Mouse (Mus musculus) liver, adult (tissue): ENCODE measurements around the gene Wdr46.

ENCODE experiments used
- GATA4 ChIP-seq: IDR thresholded peaks from 2 replicates; pipeline ENCODE4 v1.6.1; 2014; ENCODE audit warnings: mild to moderate bottlenecking, low read length; ENCODE audit not compliant: insufficient replicate concordance

The Wdr46 gene

DNA sequence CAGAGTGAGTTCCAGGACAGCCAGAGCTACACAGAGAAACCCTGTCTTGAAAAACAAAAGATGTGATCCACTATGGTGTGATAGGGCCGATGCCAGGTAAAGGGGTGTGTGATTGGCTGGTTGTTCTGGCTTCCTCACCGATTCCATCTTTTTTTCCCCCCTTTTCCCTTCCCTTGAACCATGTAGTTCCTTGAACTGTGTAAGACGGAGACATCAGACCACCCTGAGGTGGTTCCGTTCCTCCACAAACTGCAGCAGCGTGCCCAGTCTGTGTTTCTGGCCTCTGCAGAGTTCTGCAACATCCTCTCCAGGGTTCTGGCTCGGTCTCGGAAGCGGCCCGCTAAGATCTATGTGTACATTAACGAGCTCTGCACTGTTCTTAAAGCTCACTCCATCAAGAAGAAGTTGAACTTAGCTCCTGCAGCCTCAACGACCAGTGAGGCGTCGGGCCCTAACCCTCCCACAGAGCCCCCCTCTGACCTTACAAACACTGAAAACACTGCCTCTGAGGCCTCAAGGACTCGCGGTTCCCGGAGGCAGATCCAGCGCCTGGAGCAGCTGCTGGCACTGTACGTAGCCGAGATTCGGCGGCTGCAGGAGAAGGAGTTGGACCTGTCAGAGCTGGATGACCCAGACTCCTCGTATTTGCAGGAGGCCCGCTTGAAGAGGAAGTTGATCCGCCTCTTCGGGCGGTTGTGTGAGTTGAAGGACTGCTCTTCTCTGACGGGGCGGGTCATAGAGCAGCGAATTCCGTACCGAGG is 29.2 kb upstream of the Wdr46 start:
- TF ChIP-seq GATA4: no peak

DNA sequence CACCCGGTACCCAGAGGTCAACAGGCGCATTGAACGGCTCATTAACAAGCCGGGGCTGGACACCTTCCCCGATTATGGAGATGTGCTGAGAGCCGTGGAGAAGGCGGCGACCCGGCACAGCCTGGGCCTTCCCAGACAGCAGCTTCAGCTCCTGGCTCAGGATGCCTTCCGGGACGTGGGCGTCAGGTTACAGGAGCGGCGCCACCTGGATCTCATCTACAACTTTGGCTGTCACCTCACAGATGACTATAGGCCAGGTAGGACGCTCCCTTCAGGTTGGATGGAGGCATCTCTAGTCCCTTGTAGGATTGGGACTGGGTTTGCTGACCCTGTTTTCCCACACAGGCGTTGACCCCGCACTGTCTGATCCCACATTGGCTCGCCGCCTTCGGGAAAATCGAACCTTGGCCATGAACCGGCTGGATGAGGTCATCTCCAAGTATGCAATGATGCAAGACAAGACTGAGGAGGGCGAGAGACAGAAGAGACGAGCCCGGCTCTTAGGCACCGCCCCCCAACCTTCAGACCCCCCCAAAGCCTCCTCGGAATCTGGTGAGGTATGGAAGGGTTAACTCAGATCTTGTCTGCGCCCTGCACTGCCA is 28.5 kb upstream of the Wdr46 start:
- TF ChIP-seq GATA4: no peak

- no peak for TF ChIP-seq GATA4
Measured at GRCm38 (mm10) chr17:33913264-33913663, 27.2 kb upstream of the Wdr46 start.

- TF ChIP-seq GATA4: no peak
Measured at GRCm38 (mm10) chr17:33913905-33914304, 26.6 kb upstream of the Wdr46 start.

DNA sequence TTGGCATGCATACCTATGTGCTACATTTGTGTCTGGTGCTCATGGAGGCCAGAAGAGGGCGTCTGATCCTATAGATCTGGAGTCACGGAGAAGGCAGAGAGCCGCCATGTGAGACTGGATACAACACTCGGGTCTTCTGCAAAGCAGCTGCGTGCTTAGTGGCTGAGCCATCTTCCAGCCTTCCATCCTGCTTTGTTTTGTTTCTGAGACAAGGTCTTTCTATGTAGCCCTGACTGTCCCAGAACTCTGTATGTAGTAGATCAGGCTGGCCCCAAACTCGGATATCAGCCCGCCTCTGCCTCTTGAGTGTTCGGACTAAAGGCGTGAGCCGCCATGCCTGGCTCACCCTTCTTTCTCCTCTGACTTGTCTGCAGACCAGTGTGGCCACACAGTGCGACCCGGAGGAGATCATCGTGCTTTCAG is 25.5 kb upstream of the Wdr46 start:
- TF ChIP-seq GATA4: no peak

DNA sequence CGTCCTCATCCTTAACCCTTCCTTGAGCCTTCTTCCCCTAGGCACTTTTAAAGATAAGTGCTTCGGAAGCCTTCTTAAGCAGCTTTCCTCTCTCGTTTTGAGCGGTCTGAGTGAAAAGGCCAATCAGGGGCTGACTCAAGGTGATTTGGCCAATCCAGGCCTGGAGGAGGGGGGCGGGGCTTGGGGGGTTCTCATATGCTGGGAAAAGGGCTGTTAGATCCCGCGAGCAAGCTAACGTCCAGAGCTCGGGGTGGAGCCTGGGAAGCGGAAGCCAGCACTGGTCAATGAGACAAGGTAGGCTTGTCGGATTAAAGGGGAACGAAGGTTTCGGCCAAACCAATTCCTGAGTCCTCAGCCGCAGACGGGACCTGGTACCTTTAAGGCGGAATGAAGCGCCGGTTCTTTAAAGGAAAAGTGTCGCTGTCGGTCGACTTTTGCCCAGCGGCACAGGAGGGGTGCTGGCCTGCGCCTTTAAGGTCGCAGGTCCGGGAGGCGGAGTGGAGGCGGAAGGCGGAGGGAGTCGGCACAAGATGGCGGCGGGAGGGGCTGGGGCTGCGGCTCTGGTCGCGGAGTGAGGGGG is 24.7 kb upstream of the Wdr46 start, which contains the start of the genes Tapbp and Zbtb22:
TSS of gene Tapbp (plus strand) at position 229 of the 580 bp plus-strand sequence.
TSS of gene Zbtb22 (plus strand) at position 234 of the 580 bp plus-strand sequence.
- no peak; the same call in 1 of the 2 replicates for TF ChIP-seq GATA4

GRCm38 (mm10) chr17:33916294-33916693 is 24.2 kb upstream of the Wdr46 start:
- no peak for TF ChIP-seq GATA4

- TF ChIP-seq GATA4: no peak
Measured at GRCm38 (mm10) chr17:33916847-33917655, 23.4 kb upstream of the Wdr46 start.

DNA sequence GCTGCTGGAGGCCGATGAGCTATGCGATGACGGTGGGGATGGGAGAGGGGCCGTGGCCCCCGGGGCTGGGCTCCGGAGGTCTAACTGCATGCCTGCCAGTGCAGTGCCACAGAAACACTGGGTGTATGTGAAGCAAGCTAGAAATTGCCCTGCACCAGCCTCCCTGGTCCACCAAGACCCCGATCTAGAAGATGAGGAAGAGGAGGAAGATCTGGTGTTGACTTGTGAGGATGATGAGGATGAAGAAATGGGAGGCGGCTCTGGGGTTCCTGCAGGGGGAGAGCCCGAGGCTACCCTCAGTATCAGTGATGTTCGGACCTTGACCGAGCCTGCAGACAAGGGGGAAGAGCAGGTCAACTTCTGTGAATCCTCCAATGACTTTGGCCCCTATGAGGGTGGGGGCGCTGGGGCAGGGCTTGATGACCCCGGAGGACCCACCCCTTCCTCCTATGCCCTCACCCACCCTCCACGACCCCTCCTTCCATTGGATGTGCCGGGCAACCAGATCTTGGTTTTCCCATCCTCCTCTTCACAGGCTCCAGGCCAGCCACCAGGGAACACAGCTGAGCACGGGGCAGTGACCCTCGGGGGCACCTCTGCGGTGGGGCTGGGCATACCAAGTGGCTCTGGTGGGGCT is 22.7 kb upstream of the Wdr46 start:
- TF ChIP-seq GATA4: no peak

DNA sequence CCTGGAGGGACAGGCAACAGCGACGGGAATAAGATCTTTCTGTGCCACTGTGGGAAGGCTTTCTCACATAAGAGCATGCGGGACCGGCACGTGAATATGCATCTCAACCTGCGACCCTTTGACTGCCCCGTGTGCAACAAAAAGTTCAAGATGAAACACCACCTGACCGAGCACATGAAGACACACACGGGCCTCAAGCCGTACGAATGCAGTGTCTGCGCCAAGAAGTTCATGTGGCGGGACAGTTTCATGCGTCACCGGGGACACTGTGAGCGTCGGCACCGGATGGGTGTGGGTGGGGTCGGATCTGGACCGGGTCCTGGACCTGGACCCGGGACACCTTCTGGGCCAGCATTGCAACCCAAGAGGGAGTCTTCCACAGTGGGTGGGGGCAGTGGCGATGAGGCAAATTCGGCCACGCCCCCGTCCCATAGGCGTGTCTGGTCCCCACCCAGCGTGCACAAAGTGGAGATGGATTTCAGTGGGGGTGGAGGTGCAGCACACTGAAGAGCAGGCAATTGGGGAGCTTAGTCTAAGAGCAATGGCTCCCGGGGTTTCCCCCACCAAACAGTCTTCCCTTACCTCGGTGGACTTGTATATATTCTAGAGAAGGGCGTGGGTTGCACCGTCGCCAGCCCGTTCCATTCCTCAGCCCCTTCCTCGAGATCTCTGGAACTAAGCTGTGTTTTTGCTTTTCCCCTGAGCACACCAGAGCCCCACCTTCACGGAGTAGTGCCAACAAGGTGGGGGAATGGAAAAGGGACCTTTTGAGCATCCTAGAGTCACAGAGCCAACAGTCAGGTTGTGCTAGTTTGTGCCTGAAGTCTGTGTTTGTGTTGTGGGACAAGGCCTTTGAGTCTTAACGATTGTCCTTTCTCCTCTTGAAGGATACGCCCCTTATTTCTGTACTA is 21.9 kb upstream of the Wdr46 start:
- TF ChIP-seq GATA4: no peak

DNA sequence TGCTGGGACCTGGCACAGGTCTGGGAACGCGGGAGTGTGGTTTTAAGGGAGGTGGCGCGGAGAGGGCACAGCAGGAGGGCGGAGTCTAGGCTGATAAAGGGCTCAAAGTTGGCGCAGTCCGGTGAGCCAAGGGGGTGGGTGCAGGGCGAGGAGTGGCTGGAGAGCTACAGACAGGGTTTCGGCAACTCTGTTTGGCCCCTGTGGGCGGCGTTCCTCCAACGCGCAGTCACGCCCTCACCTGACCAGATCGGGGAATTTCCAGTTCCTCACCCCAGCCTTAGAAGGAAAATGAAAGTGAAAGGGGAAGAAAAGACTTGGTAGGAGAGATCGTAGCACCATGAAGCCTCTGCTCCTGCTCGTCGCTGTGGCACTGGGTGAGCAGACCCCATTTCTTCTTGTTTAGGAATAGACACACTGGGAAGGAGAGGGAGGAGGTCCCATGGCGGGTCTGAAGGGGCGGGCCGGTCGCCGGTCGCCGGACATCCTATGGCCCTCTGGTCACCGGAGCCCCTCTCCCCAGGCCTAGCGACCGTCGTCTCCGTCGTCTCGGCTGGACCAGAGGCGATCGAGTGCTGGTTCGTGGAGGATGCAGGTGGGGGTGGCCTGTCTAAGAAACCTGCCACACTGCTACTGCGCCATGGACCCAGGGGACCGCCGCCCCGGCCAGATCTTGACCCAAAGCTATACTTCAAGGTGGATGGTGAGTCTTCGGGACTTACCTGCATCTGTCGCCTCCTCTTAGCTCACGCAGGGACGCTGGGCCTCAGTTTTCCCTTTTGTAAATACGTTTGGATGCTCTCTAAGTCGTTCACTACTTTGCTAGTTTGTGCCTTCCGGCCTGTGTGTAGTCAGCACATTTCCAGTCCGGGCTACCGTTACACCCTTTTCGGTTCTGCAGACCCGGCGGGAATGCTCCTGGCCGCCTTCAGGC is 20.8 kb upstream of the Wdr46 start:
- peak; percentile 83; the same call in 1 of the 2 replicates for TF ChIP-seq GATA4

DNA sequence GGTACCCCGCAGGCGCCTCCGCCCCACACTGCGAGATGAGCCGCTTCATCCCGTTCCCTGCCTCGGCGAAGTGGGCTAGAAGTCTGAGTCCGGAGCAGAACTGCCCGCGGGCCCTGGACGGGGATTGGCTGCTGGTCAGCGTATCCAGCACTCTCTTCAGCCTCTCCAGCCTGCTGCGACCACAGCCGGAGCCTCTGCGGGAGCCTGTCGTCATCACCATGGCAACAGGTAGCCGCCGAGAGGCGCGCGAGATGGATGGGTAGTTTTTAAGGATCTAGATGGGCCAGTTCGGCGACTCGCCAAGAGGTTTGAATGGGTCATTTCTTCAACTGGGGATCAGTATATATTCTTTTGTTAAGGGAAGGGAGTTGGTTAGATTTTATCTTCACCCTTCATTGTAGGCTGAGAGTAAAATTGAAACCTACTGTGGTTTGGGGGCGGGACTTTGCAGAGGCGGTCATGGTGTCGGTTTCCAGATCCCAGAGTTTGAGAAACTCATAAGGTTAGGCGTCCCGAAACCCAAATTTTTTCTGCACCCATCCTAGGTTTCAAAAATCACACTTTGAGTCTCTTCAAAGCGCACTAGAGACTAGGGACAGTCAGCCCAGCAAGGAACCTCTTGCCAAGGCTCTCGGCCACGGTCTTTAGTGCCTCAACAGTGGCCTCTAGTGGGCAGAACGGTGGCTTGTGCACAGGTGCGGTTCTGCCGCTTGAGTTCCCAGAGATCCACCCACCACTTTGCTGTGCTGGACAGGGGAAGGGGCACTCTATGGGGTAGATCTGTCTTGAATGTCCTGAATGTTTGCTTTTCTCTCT is 20.0 kb upstream of the Wdr46 start:
- no peak for TF ChIP-seq GATA4
